Mouse (Mus musculus): ENCODE measurements around the gene Hist1h2bf.

DNA sequence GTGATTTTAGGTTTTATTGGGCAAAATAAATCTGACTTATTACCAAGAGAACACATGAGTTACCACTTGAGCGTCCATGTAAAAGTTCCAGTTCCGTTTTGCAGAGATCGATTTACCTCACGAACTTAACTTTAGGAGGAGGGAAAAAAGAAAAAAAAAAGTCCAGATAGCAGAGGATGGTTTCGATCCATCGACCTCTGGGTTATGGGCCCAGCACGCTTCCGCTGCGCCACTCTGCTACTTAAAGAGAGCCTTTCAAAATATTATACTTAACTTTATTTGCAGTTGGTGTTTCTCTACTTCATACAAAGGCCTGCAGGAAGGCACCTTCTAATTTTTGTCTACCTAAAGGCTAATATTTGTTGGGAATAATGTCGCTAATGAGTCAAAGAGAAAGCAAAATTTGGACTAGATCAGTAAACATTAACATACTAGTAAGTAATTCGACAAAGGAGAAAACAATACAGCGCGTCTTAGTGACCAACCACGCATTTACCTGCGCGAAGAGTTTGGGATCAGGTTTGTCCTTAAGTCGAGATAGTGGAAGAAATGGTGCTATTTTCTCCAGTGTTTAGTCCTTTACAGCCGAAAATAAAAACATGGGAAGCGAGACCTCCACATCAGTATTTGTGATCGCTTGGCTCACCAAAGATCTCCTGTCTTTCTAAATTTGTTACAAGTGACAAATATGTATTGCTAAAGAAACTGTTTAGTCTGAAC, 43.7 kb downstream of the Hist1h2bf start:
- TF ChIP-seq CTCF (IDR thresholded peaks at IDR 0.05; ENCODE audit: low read depth, low read length) (no peak), POLR2A (IDR thresholded peaks at IDR 0.05; ENCODE audit: borderline replicate concordance, low read depth, low read length) (no peak)

Measured in bone marrow macrophage, adult 2 months (primary cell).